Mouse (Mus musculus) gastrocnemius, adult 18-20 months (tissue): Measurements from ENCODE around the gene Gcsam. TPM values are rescaled to one million over a fixed set of nuclear protein-coding genes. Genes with fewer than 3 reads are reported as not detected.

Source experiments
- DNase-seq: peaks from one replicate; pipeline ENCODE4 v3.0.0; 2021; ENCODE audit warnings: low spot score
- total RNA-seq, 2 experiments: library from RNA; stranded (reverse); gene quantifications; 2 replicates each; pipeline ENCODE4 v1.2.3; 2021

Gcsam gene
- total RNA-seq, 2 experiments from 2014 or later, result 0.17 TPM; not detected in 1

DNA sequence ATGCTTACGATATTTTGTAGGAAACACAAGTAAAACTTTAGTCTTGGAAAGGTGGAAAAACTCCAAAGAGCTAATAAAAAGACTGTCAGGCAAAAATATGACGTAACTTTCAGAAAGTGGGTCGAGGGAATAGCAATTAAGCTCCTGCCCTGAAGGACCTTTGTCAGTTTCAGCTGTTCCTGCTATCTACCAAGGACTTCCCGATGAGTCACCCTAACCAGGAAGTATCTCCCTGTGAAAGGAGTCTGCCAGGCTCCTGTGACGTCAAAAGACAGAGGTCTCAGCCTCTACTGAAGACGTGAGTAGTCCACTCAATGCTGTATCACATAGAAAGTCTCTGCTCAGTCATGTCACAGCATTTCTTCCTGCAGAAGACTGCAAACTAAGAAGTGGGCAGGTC is 34.2 kb downstream of the Gcsam start:
- peak; percentile 9 for DNase-seq

DNA sequence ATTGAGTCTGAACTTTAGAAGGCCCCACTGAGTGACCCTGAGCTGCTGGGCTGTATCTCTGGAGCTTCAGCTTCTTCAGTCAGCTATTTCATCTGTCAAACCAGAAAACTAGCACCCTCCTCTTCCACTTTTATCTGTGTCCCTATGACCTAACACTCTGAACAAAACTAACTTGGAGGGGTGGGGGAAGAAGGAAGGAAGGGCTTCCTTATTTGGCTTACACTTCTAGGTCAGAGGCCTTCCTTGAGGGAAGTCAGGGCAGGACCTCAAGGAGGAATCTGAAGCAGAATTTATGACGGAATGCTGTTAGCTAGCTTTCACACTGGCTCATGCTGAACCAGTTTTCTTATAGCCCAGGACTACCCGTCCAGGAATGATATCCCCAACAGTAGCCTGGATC is 41.3 kb downstream of the Gcsam start:
- no peak for DNase-seq

DNA sequence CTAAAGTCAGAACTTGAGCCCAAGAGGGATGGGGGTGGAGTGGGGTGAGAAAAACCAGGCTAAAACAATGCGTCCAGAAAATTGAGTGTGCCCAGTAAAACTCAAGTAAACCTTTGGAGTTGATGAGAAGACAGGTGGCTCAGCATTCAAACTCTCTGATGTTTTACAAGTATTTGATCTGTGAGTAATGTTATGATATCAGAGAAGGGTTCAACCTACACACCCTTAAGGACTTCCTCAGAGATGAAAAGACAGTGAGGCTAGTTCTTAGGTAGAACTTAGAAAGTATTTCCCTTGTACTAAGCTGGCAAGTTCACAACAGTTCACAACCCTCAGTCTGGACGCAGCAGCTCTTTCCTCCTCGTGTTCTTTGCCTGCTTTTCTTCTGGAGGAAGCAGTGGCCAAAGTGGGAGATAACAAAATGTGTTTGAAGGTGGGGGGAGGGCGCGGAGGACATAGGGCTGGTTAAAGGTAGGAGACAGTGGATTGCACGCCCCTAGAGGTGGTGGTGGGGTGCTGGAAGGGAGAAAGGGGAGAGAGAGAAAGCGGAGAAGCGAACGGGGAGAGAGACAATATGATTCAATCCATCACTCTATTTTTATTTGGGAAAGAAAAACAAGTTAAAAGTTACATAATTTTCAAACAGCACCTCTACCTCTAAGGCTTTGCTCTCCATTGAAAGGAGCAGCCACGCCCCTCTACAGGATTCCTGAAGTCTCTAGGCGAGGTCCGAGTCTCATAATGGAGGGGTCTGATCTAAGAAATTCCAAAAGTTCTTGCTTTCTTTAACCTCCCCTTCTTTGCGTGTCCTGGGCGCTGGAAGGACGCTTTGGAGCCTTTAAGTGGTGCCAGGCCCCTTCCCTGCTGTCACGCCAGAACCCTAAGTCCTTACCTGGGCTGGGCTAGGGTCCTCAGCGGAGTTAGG is 43.1 kb downstream of the Gcsam start:
- DNase-seq, result no peak

DNA sequence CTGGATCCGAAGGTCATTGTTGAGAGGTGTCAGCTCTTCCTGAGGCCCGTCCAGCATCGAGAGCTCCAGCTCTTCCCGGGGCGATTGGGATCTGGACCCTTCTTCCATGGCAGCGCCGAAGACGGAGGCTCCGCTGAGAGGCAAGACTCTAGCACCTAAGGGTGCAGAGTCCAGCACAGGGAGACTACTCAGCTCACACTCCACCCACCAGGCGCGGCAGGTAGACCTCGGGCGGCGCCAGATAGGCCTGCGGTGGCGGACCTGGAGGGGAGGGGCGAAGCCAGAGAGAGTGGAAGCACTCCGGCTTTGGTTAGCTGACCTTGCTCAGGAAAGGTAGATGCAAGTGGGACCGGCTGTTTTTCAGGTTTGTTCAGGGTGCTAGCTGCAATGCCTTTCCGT is 43.8 kb downstream of the Gcsam start, which contains the start of gene BC016579:
TSS of gene BC016579 (minus strand) at position 135 of the 399 bp plus-strand sequence.
- no peak for DNase-seq

DNA sequence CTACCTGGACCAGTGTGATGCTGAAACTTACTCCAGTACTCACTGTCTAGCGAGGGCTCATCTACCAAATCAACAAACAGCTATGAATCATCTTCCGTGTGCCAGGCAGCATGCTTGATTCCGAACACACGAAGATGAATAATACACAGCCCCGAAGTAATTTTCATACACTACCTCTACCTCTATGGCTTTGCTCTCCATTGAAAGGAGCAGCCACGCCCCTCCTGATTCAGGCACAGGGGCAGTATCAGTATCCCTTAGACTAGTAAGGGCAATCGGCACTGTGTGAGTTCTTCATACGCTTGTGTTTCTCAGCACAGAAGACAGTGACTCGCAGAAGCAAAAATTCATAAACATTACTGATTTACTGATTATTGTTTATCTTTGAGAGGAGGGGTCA is 44.3 kb downstream of the Gcsam start:
- no peak for DNase-seq

DNA sequence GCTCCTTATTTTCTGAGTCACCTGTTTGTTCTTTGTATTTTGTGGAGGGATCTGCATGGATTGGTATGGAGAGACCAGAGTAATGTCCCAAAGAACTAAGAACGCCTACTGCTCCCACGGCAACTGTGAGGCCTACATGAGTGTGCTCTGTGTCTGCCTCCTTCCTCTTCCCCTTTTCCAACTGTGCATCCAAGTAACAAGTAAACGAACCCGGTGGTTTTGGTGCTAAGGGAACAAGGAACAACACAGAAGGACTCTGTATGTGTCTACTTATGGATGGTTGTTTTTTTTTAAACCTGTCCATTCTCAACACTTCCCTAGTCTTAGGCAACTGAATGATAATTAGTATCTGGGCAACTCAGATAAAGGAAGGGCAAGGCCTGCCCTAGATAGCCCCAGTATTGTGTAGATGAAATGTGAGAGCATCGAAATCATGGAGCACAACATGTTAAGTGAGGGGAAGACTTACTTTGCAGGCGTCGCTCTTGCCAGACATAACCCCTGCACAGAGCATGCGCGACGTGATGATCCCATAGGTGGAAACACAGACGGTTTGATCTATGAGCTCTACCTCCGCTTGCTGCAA is 47.5 kb downstream of the Gcsam start:
- no peak for DNase-seq

DNA sequence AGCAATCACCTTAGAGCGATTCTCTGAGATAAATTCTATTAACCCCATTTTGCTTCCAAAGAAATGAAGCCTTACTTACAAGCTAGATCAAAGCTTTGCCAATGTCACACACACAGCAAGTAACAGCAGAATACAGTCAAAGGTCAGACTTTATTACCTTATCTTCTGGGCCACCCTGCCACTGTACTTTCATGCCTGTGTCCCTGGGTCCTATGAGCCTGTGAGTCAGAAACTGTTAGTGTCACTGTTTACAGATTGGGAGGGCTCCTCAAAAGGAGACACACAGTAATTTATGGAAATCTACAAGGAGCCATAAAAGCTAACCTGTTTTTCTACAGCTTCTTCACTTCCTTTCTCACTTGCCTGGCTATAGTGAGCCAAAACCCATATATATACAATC is 48.1 kb downstream of the Gcsam start:
- no peak for DNase-seq

DNA sequence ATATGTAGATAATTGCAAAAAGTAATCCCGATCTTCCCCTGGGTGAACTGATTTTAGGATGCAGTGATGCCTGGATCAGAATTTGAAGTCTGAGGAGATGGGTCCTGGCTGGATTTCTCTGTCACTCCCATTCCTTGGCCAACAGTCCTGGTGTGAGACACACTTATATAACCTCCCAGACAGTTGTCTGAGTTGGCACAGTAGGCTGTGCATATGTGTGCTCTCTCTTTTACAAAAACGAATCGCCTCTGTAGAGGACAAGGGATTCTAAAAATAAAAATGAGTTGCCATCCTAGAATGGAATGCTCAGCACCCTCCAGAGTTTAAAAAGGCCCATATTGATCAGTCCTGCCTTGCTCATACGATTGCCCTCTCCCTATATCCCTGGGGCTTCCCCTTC is 49.4 kb downstream of the Gcsam start:
- no peak for DNase-seq

DNA sequence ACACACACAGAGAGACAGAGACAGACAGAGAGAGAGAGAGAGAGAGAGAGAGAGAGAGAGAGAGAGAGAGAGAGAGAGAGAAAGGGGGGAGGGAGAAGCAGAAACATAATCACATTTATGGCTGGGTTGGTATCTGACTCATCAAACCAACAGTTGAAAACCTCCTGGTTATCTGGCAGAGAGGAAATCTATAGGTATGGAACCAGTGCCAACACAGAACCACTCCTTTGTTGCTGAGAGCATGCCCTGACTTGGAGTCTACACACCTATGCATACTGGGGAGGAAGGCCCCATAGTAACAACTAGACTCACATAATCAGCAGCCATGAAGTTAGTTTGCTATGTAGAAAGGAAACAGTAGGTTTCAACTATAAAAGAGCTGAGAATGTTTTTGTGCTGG is 52.2 kb downstream of the Gcsam start:
- DNase-seq, result no peak

DNA sequence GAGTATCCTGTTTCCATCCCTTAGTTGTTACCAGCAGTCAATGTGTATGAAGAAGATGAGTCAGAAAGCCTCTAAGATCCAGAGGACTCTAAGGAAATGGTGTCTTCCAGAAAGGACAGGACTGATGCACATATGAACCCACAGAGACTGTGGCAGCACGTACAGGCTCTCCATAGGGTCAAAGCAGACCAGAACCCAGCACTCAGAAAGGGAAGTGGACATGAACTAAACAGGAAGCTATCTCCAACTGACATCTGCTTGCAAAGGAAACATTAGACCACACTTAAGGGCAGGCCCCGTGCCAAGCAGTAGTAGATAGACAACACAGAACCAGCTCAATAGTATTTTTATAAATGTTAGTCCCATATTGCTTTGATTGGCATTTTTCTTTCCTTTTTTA is 56.0 kb downstream of the Gcsam start:
- no peak for DNase-seq

DNA sequence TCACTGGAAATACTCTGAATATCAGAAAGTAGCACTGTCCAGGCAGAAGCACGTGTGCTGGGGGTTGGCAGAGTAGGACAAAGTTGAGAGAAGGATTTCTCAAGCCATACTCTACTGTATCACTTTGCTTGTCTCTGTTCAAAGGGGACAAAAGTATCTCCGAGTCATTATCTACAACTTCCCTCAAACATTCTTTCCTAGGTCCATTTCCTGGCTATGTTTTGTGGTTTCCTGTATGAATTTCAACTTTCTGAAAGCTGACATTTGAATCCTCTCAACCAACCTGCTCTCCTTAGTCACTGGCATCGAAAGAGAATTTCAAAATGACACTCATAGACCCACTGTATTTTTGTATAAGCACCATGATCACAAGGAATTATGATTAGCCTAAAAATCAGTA is 58.0 kb downstream of the Gcsam start:
- DNase-seq, result no peak

DNA sequence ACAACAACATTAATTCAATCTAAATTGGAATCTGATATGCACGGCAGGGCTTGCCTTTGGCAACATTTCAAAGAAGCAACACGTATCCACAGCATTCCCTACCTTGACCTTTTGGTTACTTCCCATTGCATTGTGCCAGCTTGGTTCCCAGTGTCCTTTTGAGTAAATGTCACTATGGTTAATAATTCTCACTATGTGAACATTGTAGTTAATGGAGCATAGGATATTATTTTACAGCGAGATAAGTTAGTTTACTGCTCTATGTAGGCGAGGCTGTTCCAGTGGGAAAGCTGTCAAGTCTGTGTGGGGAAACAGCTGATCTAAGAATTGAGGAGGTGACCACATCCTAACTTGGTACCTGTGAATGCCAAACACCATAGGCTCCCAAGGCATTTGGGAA is 59.8 kb downstream of the Gcsam start:
- no peak for DNase-seq

Other genes with a start within 250 kb of the Gcsam start
- gene Cd200, start 201.3 kb upstream of the Gcsam start, total RNA-seq, result 10 to 100 TPM; 11.3 to 18.1 TPM
- under 1 TPM in 1 of 2 experiments, not detected in 1; 0.09 TPM for gene Gm609, start 117.4 kb upstream of the Gcsam start, total RNA-seq
- not detected for gene Gm17783, start 78.3 kb upstream of the Gcsam start, total RNA-seq
- not detected for gene Slc9c1, start 75.1 kb upstream of the Gcsam start, total RNA-seq
- gene BC016579, start 43.7 kb downstream of the Gcsam start, total RNA-seq, result not detected
- not detected for gene Tmprss7, start 83.3 kb downstream of the Gcsam start, total RNA-seq
- under 1 TPM; 0.18 to 0.47 TPM for gene Tagln3, start 114.2 kb downstream of the Gcsam start, total RNA-seq
- 10 to 100 TPM; 11.3 to 13.8 TPM for gene Abhd10, start 132.6 kb downstream of the Gcsam start, total RNA-seq